Mouse (Mus musculus) kidney, adult 18-20 months (tissue): ENCODE measurements at regions not wholly inside any gene's neighbourhood (a gene's known extent, or its start where the extent isn't known, plus 50 kb on each side); places are given as distances from the start of the nearest gene placed in this dataset.
"Not testable (repeated sequence)": the region's sequence is repeated elsewhere in the genome, so short reads cannot be mapped to it uniquely, and the experiment has no call there.

ENCODE experiments used
- DNase-seq: peaks from one replicate; pipeline ENCODE4 v3.0.0; 2021

GRCm38 (mm10) chrX:103532620-103533199, 97.7 kb upstream of the Zcchc13 start:
- DNase-seq: peak; percentile 43

GRCm38 (mm10) chrX:103533306-103533705, 97.1 kb upstream of the Zcchc13 start:
- DNase-seq: no peak

GRCm38 (mm10) chrX:103533831-103534230, 96.6 kb upstream of the Zcchc13 start:
- DNase-seq: no peak

GRCm38 (mm10) chrX:103546490-103547202, 83.7 kb upstream of the Zcchc13 start:
- DNase-seq: peak; percentile 32

GRCm38 (mm10) chrX:103551304-103551703, 79.1 kb upstream of the Zcchc13 start:
- peak; percentile 68 for DNase-seq

GRCm38 (mm10) chrX:103553196-103553595, 77.2 kb upstream of the Zcchc13 start:
- no peak for DNase-seq

- no peak for DNase-seq
These were observed 76.8 kb upstream of the Zcchc13 start for GRCm38 (mm10) chrX:103553605-103554004.

- DNase-seq: not testable (repeated sequence)
These were observed 75.1 kb upstream of the Zcchc13 start for GRCm38 (mm10) chrX:103555041-103555986.

- DNase-seq: no peak
These were observed 74.3 kb upstream of the Zcchc13 start for GRCm38 (mm10) chrX:103556046-103556445.

GRCm38 (mm10) chrX:103556681-103557490, 73.5 kb upstream of the Zcchc13 start:
- no peak for DNase-seq

GRCm38 (mm10) chrX:103557496-103557895, 72.9 kb upstream of the Zcchc13 start:
- DNase-seq: no peak

- DNase-seq: peak; percentile 63
These were observed 66.7 kb upstream of the Zcchc13 start for GRCm38 (mm10) chrX:103563531-103564246.

- DNase-seq: no peak
These were observed 57.0 kb upstream of the Zcchc13 start for GRCm38 (mm10) chrX:103573344-103573743.

GRCm38 (mm10) chrX:103579484-103579883, 50.9 kb upstream of the Zcchc13 start:
- DNase-seq: no peak
